Mouse (Mus musculus) bone marrow, adult 2 months (tissue): ENCODE data around the gene Ankrd44. TPM values are rescaled to one million over a fixed set of nuclear protein-coding genes. Genes with fewer than 3 reads are reported as not detected.

Source experiments
- H3K27ac ChIP-seq: fragments of 200-500 bp; 2 replicates; pipeline ENCODE4 v1.5.1; 2012; ENCODE audit warnings: low read depth, mild to moderate bottlenecking, control low read depth, inconsistent platforms, low read length; ENCODE audit not compliant: control insufficient read depth, poor library complexity, insufficient read depth
- H3K4me1 ChIP-seq: fragments of 200-500 bp; 2 replicates; pipeline ENCODE4 v1.6.1; 2011; ENCODE audit warnings: low read length; ENCODE audit not compliant: control insufficient read depth, insufficient read depth
- H3K4me3 ChIP-seq: fragments of 200-500 bp; replicated peaks from 2 replicates; pipeline ENCODE3; 2011; ENCODE audit warnings: mild to moderate bottlenecking, low read depth, low read length, control low read depth; ENCODE audit not compliant: control insufficient read depth
- CTCF ChIP-seq: fragments of 200-500 bp; IDR thresholded peaks from 2 replicates; pipeline ENCODE4 v1.5.1; 2011; ENCODE audit warnings: low read length, control low read depth; ENCODE audit not compliant: control insufficient read depth, insufficient read depth
- POLR2A ChIP-seq: fragments of 200-500 bp; IDR thresholded peaks from 2 replicates; pipeline ENCODE4 v1.6.1; 2011; ENCODE audit warnings: low read depth, mild to moderate bottlenecking, control low read depth, low read length, borderline replicate concordance; ENCODE audit not compliant: control insufficient read depth
- WGBS: fragments of 180-500 bp; shearing (Covaris S2); methylation state at CpG from one replicate; pipeline ENCODE4 v1.1.7; 2018; 5-methylcytosine and 5-hydroxymethylcytosine counted together
- polyA plus RNA-seq: library from polyadenylated mRNA; stranded (reverse); fragments of >200 nt; gene quantifications from 2 replicates; pipeline ENCODE4 v1.2.4, GENCODE M21; 2011; ENCODE audit warnings: low replicate concordance; ENCODE audit not compliant: missing spikeins, insufficient read depth, insufficient read length

Gene Ankrd44
- polyA plus RNA-seq, 1 experiment, result 47.3 TPM

DNA sequence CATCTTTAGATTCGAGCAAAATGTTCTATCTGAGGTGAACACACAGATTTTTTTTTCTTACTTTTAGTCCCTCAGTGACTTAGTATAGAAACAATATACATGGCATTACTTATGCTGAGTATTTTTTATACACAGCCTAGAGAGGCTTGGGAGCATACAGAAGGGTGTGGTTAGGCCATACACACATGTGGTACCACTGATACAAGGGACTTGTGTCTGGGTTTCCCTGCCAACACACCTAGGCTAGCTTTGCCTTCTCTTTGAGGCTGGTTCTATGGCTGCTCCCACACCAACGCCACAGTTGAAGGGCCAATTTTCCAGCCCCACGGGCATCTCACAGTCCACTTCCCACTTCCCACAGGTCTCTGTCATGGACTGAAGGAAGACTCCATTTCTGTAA lies 70.2 kb downstream of the Ankrd44 start:
- Histone ChIP-seq H3K4me1 (no peaks in the 10 kb centered on the region; the same call in 1 of the 2 replicates), H3K4me3 (no peak overlapping the region), H3K27ac (no peak overlapping the region)
- WGBS, result 65% methylated on average over 3 of the region's 3 CpGs
- TF ChIP-seq CTCF (no peak), POLR2A (no peak)

DNA sequence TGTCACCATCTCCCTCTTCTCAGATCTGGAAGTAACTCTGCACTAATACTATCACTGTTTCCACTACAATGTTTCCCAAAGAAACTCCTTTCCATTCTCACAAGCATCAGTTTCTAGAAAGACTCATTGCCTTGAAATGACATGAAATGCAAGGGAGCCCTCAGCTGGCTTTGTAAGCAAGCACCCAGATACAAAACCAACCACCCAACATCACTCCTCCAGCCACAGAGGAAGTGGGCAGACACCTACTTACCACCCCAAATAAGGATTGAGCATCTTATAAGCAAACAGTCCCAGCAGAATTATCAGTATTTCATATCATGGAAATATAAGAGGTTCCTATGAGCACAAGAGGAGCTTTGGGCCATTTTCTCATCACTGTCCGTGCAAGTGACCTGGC lies 71.8 kb downstream of the Ankrd44 start:
- WGBS, result 77% methylated on average over 1 of the region's 1 CpGs
- TF ChIP-seq POLR2A (no peak), CTCF (no peak)
- no peaks in the 10 kb centered on the region; the same call in 1 of the 2 replicates for H3K4me1 ChIP-seq
- no peak overlapping the region for H3K4me3 ChIP-seq
- no peak overlapping the region for H3K27ac ChIP-seq

DNA sequence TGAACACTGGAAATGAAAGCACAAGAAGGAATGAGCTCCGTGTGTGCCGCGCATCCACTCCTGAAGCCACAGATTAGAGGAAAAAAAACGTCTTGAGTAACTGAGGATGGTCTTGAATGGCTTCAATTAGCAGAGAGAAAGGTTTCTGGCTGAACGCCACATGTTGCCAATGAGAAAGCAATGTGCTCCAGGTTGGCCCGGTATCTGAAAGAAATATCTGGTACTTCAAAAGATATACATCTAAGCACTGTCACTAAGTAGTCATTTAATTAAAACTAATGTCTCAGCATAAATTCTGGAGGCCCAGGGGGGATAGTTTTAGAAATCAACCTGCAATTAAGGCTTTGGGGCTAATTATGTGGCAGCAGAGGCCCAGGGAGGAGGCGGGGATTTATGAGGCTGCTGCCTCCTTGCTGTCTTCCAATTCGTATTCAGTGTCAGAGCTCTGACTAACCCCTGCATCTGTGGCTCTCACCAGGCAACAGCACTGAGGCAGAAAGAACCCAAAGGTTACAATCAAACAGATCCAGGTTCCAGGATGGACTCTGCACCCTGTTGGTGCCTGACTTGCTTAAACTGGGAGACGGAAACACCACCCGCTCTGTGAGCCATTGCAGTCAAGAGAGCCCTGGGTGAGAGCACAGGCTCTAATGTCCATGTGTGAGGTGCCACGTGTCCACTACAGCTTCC lies 72.7 kb downstream of the Ankrd44 start:
- H3K27ac ChIP-seq, result no peak overlapping the region
- TF ChIP-seq POLR2A (no peak), CTCF (no peak)
- 87% methylated on average over 11 of the region's 11 CpGs for WGBS
- H3K4me1 ChIP-seq, result no peaks in the 10 kb centered on the region; the same call in 1 of the 2 replicates
- H3K4me3 ChIP-seq, result no peak overlapping the region

DNA sequence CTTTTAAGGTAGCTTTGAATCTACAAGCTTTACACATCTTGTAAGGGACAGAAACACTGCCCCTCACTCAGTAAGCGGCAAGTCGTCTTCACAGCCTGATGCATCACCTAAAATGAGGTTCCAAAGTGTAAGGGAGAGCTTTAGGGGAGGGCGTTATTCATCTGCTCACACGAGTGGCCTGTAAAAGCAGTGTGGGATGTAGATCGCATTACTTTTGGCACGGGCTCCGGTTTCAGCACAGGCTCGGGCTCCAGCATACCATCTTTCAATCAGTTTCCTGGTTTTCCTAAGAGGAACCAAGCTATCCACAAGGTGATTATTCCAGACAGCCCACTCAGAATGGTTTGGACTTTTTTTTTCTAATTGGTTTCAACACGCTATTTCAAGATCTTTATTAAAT lies 74.6 kb downstream of the Ankrd44 start:
- H3K4me3 ChIP-seq, result no peak overlapping the region
- 86% methylated on average over 9 of the region's 9 CpGs for WGBS
- no peak for TF ChIP-seq POLR2A
- no peak for TF ChIP-seq CTCF

DNA sequence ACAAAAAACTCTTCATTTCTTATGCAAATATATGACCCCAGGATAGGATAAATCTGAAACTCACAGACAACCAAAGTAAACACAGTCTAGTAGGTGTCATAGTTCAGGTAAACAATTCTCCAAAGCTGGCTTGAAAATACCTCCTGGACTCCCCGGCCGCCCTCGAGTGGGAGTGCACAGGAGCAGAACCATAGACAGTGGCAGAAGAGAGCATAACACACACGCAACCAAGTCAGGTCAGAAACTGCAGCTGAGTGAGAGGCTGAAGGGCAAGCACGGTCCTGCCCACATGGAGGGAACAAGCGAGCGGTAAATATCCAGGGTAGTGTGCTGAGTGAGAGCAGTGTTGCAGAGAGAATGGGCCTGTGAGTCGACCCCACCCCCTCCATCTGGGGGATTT lies 76.1 kb downstream of the Ankrd44 start:
- WGBS, result 89% methylated on average over 8 of the region's 8 CpGs
- no peak for TF ChIP-seq CTCF
- no peak for TF ChIP-seq POLR2A

More for the DNA sequence above, 74.6 kb downstream of the Ankrd44 start:
- no peaks in the 10 kb centered on the region; the same call in 1 of the 2 replicates for H3K4me1 ChIP-seq
- no peak overlapping the region for H3K27ac ChIP-seq

DNA sequence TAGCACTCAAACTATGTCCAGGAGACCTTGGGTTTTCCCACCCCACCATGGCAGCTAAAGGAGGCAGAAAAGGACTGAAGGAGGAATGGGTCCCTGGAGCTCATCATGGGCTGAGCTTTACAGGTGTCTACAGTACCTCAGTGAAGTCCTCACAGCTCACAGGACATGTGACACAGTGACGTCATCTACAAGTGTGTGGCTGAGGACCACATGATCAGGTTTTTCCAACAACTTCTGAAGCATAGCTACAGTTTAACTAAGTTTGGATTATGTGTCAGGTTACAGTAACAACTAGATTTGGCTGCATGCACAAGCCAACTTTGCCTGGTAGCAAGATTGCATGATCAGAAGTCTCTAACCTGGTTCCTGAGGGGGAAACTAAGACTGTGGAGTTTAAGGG lies 78.9 kb downstream of the Ankrd44 start:
- TF ChIP-seq CTCF (no peak), POLR2A (no peak)
- H3K4me3 ChIP-seq, result no peak overlapping the region
- peaks cover 3% of the 10 kb centered on the region for H3K4me1 ChIP-seq
- WGBS, result 63% methylated on average over 1 of the region's 1 CpGs
- H3K27ac ChIP-seq, result no peak overlapping the region

More for the DNA sequence above, 76.1 kb downstream of the Ankrd44 start:
- H3K4me1 ChIP-seq, result no peaks in the 10 kb centered on the region; the same call in 1 of the 2 replicates
- no peak overlapping the region for H3K27ac ChIP-seq
- no peak overlapping the region for H3K4me3 ChIP-seq

DNA sequence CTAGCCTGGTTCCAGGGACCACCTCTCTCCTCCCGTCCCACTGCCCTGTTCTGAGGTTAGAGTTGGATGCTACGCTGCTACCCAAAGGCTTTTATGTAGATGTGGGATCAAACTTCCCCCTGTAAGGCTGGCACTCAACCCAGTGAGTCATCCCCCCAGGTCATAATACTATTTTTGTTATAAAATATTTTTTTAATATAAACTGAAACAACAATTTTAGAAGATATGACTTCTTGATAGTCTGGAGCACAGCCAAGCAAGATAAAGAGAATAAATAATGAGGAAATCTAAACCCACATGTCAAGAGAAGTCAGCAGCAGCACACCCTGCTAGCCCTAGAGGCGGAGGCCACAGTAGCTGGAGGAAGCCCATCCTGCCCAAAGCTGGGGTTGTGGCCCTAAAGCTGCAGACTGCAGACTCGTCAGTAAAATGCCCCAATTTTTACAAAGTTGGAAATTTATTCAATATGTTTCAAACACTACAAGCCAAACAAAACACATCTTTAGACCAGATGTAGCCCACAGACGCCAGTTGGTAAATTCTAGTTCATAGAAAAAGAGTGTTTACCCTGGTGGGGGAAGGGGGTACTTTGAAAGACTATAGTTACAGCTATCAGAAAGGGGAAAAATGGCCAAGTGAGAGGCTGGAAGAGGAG lies 79.7 kb downstream of the Ankrd44 start:
- no peak overlapping the region for H3K4me3 ChIP-seq
- TF ChIP-seq POLR2A (no peak), CTCF (no peak)
- H3K4me1 ChIP-seq, result peaks cover 3% of the 10 kb centered on the region
- whole genome bisulfite sequencing, result 56% methylated on average over 5 of the region's 5 CpGs
- H3K27ac ChIP-seq, result no peak overlapping the region

DNA sequence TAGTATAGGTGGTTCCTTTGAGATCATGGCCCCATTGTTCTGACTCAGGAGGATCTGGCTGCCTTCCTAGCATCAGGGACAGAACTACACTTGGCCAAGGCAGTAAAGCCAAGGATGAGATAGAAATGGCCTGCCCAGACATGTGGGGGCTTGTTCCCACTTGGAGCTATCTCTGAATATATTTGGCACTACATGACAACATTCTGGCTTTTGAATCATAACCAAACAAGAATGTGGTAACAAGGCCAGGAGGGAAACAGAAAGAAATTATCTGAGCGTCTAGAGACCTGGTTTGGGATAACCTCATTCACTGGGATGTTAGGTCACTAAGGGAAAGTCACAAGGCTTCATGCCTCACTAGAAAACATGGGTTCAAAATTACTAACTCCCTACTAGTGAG lies 81.8 kb downstream of the Ankrd44 start:
- Histone ChIP-seq H3K27ac (no peak overlapping the region), H3K4me1 (peaks cover 5% of the 10 kb centered on the region), H3K4me3 (no peak overlapping the region)
- TF ChIP-seq CTCF (no peak), POLR2A (no peak)
- 54% methylated on average over 1 of the region's 1 CpGs for WGBS
